Mouse (Mus musculus): ENCODE data around the gene Hdac7. TPM values are rescaled to one million over a fixed set of nuclear protein-coding genes. Genes with fewer than 3 reads are reported as not detected.

Hdac7 gene
- total RNA-seq, 2 experiments from 2014 or later, result 45.9 to 52.5 TPM

GRCm38 (mm10) chr15:97836153-97836893 is 8.0 kb downstream of the Hdac7 start:
- intact Hi-C loops (cut with DNase I), result no loop called here
- no peak for DNase-seq

- no peak for DNase-seq
- intact Hi-C loops (cut with DNase I), result no loop called here
Observed at GRCm38 (mm10) chr15:97832764-97833479, 11.4 kb downstream of the Hdac7 start.

GRCm38 (mm10) chr15:97831987-97832640 is 12.2 kb downstream of the Hdac7 start:
- intact Hi-C loops (cut with DNase I), result no loop called here
- DNase-seq, result peak in 1 of 2 experiments; percentile 66

DNA sequence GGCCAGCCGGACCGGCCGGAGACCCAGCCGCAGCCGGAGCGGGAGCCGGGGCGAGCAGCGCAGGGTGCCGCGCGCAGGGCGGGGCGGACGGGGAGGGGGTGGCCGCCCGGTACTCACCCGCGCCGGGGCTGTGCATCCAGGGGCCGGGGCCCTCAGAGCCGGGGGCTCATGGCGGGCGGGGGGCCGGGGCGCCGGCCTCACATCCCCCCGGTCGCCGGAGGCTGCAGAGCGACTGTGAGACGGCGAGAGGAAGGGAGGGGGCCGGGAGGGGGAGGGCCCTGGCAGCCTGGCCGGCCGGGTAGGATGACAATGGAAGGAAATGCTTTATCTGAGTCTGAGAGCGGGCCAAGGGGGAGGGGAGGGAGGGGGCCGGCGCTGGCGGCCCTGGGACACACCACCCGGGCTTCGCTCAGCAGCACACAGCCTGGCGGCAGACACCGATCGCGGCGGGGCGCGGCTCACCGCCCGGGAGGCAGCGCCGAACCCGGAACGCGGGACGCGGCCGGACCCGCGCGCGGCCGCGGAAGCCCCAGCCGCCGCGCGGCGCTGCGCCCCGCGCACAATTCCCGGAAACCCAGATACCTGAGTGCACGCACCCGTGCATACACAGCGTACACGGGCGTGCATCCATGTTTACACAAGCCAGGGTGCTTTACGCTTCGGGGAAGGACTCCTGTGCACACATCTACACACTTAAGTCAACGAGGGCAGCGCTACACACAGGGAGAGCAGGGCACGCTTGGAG is 12.9 kb downstream of the Hdac7 start:
- intact Hi-C loops (cut with DNase I), result no loop called here
- peak; percentile 78 to 86 for DNase-seq

DNA sequence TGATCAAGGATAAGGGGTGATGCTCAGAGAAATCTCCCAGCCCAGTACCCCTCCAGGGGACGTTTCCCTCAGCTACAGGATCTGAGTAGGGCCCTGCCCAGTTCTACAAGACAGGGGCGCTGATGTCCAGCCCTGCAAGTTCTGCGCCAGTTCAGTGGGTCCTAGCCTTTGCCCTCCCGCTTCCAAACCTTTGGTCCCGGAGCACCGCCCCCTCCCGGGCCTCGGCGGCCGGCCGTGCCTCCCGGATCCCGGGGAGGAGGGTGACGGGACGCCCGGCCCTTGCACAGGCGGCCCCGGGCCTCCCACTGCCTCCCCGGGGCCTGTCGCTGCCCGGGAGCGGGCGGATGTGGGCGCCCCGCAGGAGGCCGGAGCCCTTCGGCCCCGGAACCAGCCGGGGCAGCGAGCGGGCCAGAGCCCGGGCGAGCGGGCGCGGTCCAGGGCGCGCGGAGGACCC is 13.5 kb downstream of the Hdac7 start:
- intact Hi-C loops (cut with DNase I), result no loop called here
- DNase-seq, result peak; percentile 65 to 66

DNA sequence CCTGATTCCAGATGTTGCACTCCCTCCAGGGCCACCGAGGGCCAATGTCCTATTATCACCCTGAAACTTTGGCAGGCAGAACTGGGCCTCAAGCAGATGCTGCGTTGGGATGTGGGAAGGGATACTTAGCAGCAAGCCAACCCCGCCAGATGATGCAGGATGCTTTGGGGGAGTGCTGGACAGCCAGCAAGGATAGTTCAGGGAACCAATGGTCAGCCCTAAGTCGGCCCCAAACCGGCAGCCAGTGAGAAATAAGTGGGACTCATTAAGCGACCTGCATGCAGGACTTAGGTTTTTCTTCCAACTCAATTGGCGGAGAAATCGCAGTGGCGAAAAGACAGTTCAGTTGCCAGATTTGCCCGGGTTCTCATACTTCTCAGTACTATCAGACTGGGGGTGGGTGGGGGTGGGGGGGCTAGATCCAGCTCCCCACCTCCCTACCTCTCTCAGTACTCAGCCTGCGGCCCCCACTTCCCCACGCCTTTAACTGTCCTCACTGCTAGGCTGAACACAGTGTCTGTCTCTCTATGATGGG is 14.0 kb downstream of the Hdac7 start:
- DNase-seq, result peak in 1 of 2 experiments; percentile 63
- intact Hi-C loops (cut with DNase I), result no loop called here

DNA sequence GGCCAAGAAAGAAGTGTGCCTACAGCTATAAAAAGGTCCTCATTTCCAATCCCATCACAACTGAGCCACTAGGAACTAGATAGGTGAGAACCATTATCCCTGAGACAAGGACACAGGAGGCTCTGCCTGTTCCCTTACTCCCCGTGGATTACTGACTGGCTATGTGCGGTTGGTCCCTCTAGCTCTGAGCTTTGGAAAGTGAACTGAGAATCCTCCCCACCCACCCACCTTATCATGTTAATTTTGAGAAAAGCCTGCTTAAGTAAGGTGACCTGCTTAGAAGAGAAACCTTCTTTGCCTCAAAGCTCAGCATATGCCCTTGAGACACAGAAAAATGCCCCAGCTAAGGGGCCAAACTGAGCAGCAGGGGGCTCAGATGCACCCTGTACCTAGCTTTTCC is 14.9 kb downstream of the Hdac7 start:
- intact Hi-C loops (cut with DNase I), result no loop called here
- DNase-seq, result no peak

DNA sequence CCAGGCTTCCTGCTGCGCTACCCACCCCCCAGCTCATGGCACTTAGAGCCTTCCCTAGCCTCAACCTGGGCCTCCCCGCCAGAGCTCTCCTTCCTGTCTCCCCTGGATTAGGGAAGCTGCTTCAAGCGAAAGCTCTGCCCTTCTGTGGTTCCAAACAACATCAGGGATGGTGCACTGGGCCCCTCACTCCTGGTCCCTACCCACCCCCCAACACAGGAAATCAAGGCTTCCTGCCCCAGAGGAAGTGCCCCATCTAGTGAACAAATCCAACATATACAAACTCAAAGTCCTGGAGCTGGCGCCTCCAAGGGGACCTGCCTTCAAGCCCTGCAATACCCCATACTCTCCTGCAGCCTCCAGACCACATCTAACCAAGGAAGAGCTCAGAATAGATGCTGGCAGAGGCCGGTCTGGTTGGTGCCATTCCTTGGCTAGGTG is 15.4 kb downstream of the Hdac7 start:
- DNase-seq, result no peak
- intact Hi-C loops (cut with DNase I), result no loop called here

- intact Hi-C loops (cut with DNase I), result no loop called here
- no peak for DNase-seq
Observed at GRCm38 (mm10) chr15:97828221-97828842, 16.0 kb downstream of the Hdac7 start.

GRCm38 (mm10) chr15:97827401-97827800 is 16.9 kb downstream of the Hdac7 start:
- intact Hi-C loops (cut with DNase I), result no loop called here
- no peak for DNase-seq

DNA sequence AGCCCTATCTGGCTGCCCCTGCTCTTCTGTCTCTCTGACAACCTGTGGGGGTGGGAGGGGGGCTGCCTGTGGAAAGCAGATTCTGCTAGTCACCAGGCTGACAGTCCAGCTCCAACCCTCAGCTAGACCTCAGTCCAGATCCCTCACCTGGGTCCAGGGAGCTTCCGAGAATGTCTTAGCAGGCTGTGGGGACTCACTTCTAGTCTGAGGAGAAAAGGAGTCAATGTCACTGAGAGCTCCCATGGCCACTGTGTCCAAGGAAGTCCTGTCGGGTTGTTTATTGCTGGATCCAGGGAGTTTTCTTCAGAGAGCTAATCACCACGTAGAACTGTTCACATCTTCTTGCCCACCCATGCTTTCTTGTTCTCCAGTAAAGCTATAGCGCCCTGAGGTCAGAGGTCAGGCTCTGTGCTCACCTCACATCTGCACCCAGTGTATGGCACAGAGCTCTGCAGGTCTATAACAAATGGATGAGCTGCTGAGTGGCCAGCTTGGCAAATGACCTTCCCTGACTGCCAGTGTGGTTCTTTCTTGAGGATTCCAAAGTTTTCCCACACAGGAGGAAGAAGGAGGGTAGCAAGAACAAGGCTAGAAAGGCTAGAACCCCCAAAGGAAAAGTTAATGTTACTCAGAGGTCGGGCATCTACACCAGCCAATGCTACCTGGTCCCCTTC is 17.6 kb downstream of the Hdac7 start:
- no peak for DNase-seq
- intact Hi-C loops (cut with DNase I), result no loop called here

DNA sequence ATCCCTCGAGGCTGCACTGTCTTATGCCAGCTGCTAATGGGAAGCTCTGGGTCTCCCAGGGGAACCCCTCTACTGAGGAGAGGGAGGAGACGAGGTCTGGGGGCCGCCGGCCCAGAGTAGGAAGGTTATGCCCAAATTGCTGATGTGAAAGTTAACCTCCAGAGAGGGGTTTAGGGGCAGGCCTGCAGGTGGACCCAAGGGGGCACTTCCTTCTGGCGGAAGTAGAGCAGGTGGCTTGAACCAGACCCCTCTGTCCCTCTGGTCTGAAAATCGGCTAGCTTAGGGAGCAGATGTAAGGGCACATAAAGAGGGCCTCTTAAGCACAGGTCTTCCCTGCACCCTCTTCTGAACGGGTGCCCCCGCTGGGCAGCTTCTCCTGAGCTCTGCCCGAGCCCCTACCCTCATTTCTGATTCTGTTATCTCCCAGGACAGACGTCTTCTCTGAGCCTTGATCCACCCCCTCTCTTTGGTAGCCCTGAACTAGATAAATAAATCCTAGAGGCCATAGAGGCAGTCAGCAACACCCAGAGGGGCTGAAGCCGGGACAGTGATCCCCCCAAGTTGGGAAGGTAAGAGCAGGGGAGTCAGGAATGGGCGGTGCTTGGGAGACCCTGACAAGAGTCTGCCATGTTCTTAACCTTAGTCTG is 18.2 kb downstream of the Hdac7 start:
- intact Hi-C loops (cut with DNase I), result loop anchor here (1.0 kb wide), 1 partner anchor 23 kb away; no protein-coding TSS in a partner anchor
- no peak for DNase-seq

GRCm38 (mm10) chr15:97825071-97825940 is 19.0 kb downstream of the Hdac7 start:
- intact Hi-C loops (cut with DNase I), result loop anchor here (1.0 kb wide), 1 partner anchor 24 kb away; no protein-coding TSS in a partner anchor
- peak; percentile 85 to 90 for DNase-seq

GRCm38 (mm10) chr15:97824042-97824441 is 20.3 kb downstream of the Hdac7 start:
- intact Hi-C loops (cut with DNase I), result no loop called here
- peak; percentile 50 to 76 for DNase-seq

DNA sequence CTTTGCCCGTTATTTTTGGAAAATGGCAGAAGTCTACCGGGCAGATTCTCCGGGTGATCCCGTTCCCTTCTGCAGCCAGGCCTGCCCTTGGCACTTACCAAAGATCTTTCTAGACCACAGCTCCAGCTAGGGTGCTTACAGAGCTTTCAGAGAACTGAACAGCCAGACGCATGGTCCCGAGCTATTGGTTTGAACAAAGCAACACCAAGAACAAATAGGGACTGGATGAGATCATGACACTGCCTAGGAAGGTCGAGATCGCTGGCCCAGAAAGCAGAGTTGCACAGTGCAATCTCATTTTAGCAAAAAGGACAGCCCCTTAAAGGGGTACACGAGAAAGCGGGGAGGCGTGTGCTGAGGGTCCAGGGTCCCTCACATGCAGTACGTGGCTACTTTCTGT is 20.8 kb downstream of the Hdac7 start:
- intact Hi-C loops (cut with DNase I), result no loop called here
- DNase-seq, result no peak

GRCm38 (mm10) chr15:97822545-97823228 is 21.6 kb downstream of the Hdac7 start:
- intact Hi-C loops (cut with DNase I), result no loop called here
- no peak for DNase-seq

- no peak for DNase-seq
Observed at GRCm38 (mm10) chr15:97821983-97822363, 22.3 kb downstream of the Hdac7 start.

More at GRCm38 (mm10) chr15:97821983-97822363, 22.3 kb downstream of the Hdac7 start:
- intact Hi-C loops (cut with DNase I), result no loop called here

All from heart, postnatal 14 days (tissue).